Mouse (Mus musculus) B cell, adult 62 days (primary cell): ENCODE results near the gene Edc4. TPM values are rescaled to one million over a fixed set of nuclear protein-coding genes. Genes with fewer than 3 reads are reported as not detected.

ENCODE experiments used
- total RNA-seq: library from RNA; stranded (reverse); gene quantifications from 4 replicates; pipeline ENCODE4 v1.2.4, GENCODE M21; 2023

The Edc4 gene
- total RNA-seq = 80.5 to 84.4 TPM (median 81.9 TPM) in 4 replicates

DNA sequence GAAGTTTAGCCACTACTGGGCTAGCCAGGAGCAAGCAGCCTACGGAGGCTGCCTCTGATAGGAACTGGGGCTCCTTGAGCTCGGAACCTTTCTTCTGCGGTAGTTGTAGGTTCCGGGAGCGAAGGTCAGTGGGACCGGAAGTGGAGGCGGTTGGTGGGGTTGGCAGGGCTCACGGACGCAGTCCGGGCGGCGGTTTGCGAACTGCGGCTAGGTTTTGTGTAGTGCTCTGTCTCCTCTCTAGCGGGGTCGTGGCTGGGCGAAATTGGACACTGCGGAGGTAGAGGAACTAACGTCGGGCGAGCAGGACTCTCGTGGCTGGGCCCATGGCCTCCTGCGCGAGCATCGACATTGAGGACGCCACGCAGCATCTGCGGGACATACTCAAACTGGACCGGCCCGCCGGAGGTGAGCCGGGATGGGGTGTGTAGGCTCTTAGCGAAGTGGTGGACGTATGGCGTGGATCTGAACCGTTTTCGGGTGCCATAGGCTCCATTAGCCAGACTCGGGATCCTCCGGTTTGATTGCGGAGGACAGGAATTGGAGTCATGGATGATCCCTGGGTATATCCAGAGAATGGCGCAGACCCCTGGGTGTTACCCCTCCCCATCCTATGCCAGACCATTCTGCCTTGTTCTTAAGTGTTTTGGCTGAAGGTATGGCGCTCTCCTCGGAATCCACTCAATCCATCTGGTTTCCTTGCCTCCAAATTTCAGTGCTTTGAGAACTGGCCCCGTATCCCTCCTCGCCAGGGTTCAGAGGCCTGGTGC, at the start of gene Edc4:
Gene Edc4, plus strand, starts transcription at position 128 of the 767 bp plus-strand sequence.

DNA sequence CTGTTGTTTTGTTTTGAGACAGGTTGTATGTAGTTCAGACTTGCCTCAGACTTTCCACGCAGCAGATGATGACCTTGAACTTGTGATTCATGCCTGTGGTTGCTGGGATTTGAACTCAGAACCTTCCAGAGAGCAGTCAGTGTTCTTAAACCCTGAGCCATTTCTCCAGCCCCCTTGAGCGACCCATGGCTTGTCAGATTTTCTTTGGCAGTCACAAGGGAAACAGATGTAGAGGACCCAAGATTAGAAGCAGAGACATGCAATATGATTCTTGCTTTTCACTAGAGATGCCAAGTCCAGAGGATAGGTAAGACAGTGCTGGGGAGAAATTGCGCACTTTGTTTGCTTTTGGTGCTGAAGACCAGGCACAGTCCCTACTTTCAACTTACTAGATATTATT, 27.5 kb upstream of the Edc4 start, which contains the start of gene Cenpt:
Gene Cenpt, minus strand, starts transcription at position 101 of the 400 bp plus-strand sequence.

DNA sequence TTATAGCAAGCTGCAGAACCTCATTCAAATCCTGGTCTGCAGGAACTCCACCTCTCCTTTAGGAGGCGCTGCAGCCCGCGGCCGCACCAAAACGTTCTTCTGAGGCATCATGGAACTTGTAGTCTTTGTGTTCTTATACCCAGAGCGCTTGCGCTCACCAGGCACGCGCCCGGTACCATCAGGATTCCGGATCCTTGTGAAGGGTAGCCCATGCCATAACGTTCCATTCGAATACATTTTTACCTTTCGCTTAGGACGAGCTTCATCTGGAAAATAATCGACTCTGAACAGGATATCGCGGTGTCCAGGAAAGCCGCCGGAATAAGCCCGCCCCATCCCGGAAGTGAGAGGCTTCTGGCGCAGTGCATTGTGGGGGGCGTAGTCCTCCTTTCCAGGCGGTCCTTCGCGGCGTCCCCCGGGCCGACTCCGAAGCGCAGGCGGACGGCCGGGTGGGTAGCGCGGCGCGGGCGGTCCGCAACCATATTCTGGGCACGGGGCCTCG, 25.9 kb upstream of the Edc4 start, which contains the start of gene Thap11:
Gene Thap11, plus strand, starts transcription at position 418 of the 502 bp plus-strand sequence.

DNA sequence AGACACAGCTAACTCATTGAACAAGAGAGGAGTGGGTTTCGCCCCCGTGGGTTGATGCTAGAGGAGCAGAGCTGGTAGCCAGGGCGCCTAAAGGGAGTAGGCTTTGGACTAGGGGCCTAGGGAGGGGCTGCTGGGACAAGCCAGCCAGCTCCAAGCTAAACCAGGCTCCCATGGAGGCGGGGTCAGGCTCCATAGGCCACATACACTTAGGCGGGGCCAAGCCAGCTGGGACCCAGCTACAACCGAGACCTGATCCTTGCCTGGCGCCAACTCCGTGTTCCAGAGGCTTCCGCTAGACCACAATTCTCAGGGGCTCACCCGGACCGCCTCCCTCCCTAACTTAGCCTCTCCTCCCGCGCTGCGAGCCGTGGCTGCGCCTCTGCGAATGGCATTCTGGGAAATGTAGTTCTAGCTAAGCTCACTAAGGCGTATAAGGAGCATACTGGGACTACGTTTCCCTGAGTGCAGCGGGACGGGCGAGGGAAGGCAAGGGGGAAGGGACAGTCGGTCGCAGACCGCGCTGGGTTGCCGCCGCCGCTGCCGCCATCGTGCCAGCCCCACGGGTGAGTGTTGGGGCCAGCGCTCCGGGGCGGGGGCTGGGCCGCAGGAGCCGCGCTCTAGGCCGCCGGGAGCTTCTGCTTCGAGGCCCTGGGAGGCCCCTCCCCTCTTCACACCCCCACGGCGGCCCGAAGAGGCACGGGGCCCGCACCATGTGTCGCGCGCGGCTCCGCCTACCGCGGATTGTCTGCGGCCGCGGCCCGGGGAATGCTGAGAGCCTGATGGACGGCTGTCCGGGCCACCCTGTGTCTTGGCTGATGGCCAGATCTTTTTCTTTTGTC, 20.3 kb upstream of the Edc4 start, which contains the start of gene Nutf2:
Gene Nutf2, plus strand, starts transcription at position 438 of the 839 bp plus-strand sequence.

DNA sequence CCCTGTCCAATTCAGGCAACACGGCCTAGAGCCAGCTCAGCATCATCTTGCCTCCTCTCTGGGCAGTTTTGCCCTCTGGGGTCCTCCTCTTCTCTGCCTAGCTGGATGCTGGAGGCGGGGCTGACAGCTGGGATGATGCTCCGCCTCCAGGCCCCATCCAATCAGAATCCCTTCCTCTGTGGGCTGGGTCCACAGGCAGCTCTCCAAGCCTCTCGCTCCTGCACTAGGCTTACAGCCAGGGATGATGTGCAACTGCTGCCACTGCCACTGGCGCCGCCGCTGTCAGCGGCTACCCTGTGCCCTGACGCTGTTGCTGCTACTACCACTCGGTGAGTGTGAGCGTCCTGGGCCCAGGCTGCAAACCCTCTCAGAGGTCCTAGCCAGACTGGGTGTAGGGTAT, 12.7 kb downstream of the Edc4 start, which contains the start of gene Nrn1l:
Gene Nrn1l, plus strand, starts transcription at position 229 of the 400 bp plus-strand sequence.

DNA sequence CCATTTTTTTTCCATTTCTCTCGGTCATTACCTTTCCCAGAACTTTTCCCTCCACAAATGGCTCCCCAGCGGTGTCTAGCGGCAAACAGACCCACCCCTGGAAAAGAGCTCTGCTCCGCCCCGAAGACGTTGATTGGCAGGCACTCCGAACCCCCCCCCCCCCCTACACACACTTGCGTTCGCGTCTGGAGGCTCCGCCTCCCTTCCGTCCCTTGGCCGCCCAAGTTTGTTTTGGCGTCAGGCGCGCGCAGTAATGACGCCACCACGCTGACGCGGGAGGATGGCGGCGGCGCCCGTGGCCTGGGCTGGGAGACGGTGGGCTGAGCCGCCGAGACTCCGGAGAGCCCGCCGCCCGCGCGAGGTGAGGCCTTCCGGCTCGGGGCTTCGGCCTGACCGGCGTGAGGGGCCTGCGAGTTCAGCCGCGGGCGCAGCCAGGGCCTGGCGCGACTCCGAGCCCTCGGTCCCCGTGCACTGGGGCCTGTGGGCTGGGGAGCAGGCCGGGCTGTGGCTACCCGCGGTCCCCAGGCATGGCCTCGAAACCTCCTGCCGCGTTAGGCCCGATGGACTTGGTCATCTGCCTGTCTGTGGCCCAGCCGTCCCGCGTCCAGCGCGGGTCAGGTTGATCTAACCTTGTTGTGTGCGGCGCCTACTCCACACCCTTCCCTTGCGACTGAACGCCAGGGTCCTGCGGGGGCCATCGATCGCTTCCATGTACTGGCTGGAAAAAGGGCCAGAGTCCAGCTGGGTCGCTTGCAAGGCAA, 19.7 kb downstream of the Edc4 start, which contains the start of gene Pskh1:
Gene Pskh1, plus strand, starts transcription at position 262 of the 761 bp plus-strand sequence.

DNA sequence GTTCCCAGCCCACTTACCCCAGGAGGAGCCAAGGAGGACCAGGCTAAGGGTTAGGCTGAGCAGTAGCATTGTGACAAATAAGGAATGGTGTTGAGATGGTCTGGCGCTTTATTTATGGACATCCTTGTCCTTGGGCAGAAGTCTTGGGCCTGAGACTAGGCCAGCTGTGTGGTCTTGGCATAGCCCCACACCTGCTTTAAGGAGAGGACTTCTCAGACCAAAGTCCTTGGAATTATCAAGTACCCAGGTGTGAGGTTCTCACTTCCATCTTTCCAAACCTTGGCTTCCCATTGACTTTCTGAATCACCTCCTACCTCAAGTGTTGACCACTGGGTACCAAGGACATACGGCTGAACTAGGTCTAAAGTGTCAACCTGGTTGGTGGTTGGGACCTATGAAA, 53.1 kb downstream of the Edc4 start, which contains the start of gene Ctrl:
Gene Ctrl, minus strand, starts transcription at position 101 of the 400 bp plus-strand sequence.

DNA sequence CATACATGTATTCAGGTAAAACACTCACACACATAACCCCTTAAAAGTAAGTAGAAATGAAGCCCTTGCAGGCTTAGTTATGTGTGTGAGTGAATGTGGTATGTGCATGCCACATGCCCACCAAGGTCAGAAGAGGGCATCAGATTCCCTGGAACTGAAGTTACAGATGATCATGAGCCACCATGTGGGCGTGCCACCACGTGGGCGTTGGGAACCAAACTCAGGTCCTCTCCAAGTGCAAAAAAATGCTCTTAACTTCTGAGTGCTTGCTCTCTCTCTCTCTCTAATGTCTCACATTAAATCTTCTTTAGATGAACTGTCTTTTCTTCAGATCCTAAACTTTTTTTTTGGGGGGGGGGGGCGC, 57.6 kb downstream of the Edc4 start, which contains the start of gene Psmb10:
Gene Psmb10, minus strand, starts transcription at position 139 of the 364 bp plus-strand sequence.

DNA sequence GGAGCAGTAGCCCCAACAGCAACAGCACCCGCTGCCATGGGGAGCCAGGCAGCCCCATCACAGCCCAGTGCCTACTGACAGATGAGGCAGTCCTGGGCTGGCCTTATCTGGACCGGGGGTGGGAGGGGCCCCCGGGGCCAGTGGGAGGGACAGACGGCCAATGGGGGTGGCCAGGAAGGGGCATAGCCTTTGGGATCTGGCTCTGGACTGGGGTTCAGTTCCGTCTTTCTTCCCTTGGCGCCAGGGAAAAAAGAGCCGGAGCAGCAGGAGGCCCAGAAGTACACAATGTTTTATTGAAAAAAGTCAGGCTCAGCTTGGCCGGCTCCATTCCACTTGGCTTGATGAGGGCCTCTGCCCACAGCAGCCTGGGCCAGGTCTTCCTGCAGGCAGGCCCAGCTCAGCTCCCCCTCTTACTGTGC, 62.6 kb downstream of the Edc4 start, which contains the start of gene Lcat:
Gene Lcat, minus strand, starts transcription at position 62 of the 419 bp plus-strand sequence.

Other genes starting within 250 kb of the Edc4 start
- gene Ctcf, start 244.3 kb upstream of the Edc4 start, total RNA-seq = 184 to 204 TPM (median 191 TPM) in 4 replicates
- gene Agrp, start 243.5 kb upstream of the Edc4 start, total RNA-seq = not detected in 4 replicates
- 141 to 151 TPM (median 147 TPM) in 4 replicates for gene Carmil2, start 194.6 kb upstream of the Edc4 start, total RNA-seq
- 96.4 to 110 TPM (median 104 TPM) in 4 replicates for gene Acd, start 179.8 kb upstream of the Edc4 start, total RNA-seq
- 14.0 to 21.8 TPM (median 19.9 TPM) in 4 replicates for gene Pard6a, start 179.7 kb upstream of the Edc4 start, total RNA-seq
- not detected in 4 replicates for gene 4933405L10Rik, start 173.2 kb upstream of the Edc4 start, total RNA-seq
- gene Enkd1, start 172.7 kb upstream of the Edc4 start, total RNA-seq = 2.0 to 3.9 TPM (median 3.7 TPM) in 4 replicates
- gene Gfod2, start 122.2 kb upstream of the Edc4 start, total RNA-seq = 0.94 to 2.8 TPM (median 1.7 TPM) in 4 replicates
- gene Ranbp10, start 53.5 kb upstream of the Edc4 start, total RNA-seq = 34.7 to 39.4 TPM (median 37.0 TPM) in 4 replicates
- 0.75 to 0.91 TPM (median 0.83 TPM) in 4 replicates for gene Tsnaxip1, start 53.1 kb upstream of the Edc4 start, total RNA-seq
- 14.4 to 20.3 TPM (median 16.1 TPM) in 4 replicates for gene Cenpt, start 27.6 kb upstream of the Edc4 start, total RNA-seq
- 12.8 to 17.1 TPM (median 14.2 TPM) in 4 replicates for gene Thap11, start 25.7 kb upstream of the Edc4 start, total RNA-seq
- gene Nutf2, start 20.3 kb upstream of the Edc4 start, total RNA-seq = 18.1 to 38.7 TPM (median 36.1 TPM) in 4 replicates
- 1.1 to 3.8 TPM (median 1.4 TPM) in 4 replicates for gene Nrn1l, start 12.7 kb downstream of the Edc4 start, total RNA-seq
- 23.0 to 24.7 TPM (median 23.5 TPM) in 4 replicates for gene Pskh1, start 19.6 kb downstream of the Edc4 start, total RNA-seq
- 1.5 to 3.5 TPM (median 1.8 TPM) in 4 replicates for gene Ctrl, start 53.0 kb downstream of the Edc4 start, total RNA-seq
- 122 to 142 TPM (median 126 TPM) in 4 replicates for gene Psmb10, start 57.6 kb downstream of the Edc4 start, total RNA-seq
- gene Lcat, start 62.5 kb downstream of the Edc4 start, total RNA-seq = 0.97 TPM in 1 of 4 replicates, not detected in the others
- 13.1 to 17.6 TPM (median 13.2 TPM) in 4 replicates for gene Slc12a4, start 85.2 kb downstream of the Edc4 start, total RNA-seq
- gene Dpep3, start 98.5 kb downstream of the Edc4 start, total RNA-seq = not detected in 4 replicates
- gene Dus2, start 110.5 kb downstream of the Edc4 start, total RNA-seq = 29.7 to 43.8 TPM (median 34.7 TPM) in 4 replicates
- gene Dpep2nb, start 125.1 kb downstream of the Edc4 start, total RNA-seq = not detected in 4 replicates
- 5.9 to 8.6 TPM (median 6.8 TPM) in 4 replicates for gene Ddx28, start 131.0 kb downstream of the Edc4 start, total RNA-seq
- 179 to 192 TPM (median 188 TPM) in 4 replicates for gene Nfatc3, start 178.0 kb downstream of the Edc4 start, total RNA-seq